Mouse (Mus musculus) midbrain, embryonic 16.5 days (tissue): ENCODE data around the gene Polr1a. TPM values are rescaled to one million over a fixed set of nuclear protein-coding genes. Genes with fewer than 3 reads are reported as not detected.

ENCODE experiments used
- ATAC-seq: fragments of 200-750 bp; cut with Nextera tagmentation; 2 replicates; pipeline ENCODE4 v1.8.0; 2017; ENCODE audit warnings: moderate TSS enrichment
- H3K27ac ChIP-seq: fragments of 300-500 bp; sonication (generic); 2 replicates; pipeline ENCODE4 v1.5.1; 2014; ENCODE audit warnings: mild to moderate bottlenecking, low read length, mixed read lengths
- H3K27me3 ChIP-seq: fragments of 300-500 bp; sonication (generic); 2 replicates; pipeline ENCODE4 v1.6.1; 2014; ENCODE audit warnings: low read depth, low read length, mixed read lengths; ENCODE audit not compliant: control insufficient read depth, insufficient read depth
- H3K36me3 ChIP-seq: fragments of 300-500 bp; sonication (generic); 2 replicates; pipeline ENCODE4 v1.6.1; 2014; ENCODE audit warnings: mild to moderate bottlenecking, low read length, moderate library complexity, mixed read lengths; ENCODE audit not compliant: control insufficient read depth, insufficient read depth
- H3K4me1 ChIP-seq: fragments of 300-500 bp; sonication (generic); 2 replicates; pipeline ENCODE4 v1.6.1; 2014; ENCODE audit warnings: mild to moderate bottlenecking, low read length, mixed read lengths; ENCODE audit not compliant: control insufficient read depth, insufficient read depth
- H3K4me2 ChIP-seq: fragments of 300-500 bp; sonication (generic); 2 replicates; pipeline ENCODE4 v1.6.1; 2014; ENCODE audit warnings: mild to moderate bottlenecking, low read length, mixed read lengths
- H3K4me3 ChIP-seq: fragments of 300-500 bp; sonication (generic); 2 replicates; pipeline ENCODE4 v1.5.1; 2014; ENCODE audit warnings: low read depth, mild to moderate bottlenecking, low read length, moderate library complexity, mixed read lengths
- H3K9ac ChIP-seq: fragments of 300-500 bp; sonication (generic); 2 replicates; pipeline ENCODE4 v1.6.1; 2014; ENCODE audit warnings: low read depth, low read length, mixed read lengths
- H3K9me3 ChIP-seq: fragments of 300-500 bp; sonication (generic); replicated peaks from 2 replicates; pipeline ENCODE4 v1.6.1; 2014; ENCODE audit warnings: mild to moderate bottlenecking, low read length, mixed read lengths; ENCODE audit not compliant: control insufficient read depth, poor library complexity, severe bottlenecking
- WGBS: fragments of 180-500 bp; shearing (Covaris S2); extraction: QIAGEN DNeasy Blood & Tissue Kit; methylation state at CpG from one replicate; pipeline ENCODE4 v1.1.7; 2014; 5-methylcytosine and 5-hydroxymethylcytosine counted together
- polyA plus RNA-seq: library from polyadenylated mRNA; unstranded; fragments of >200 nt; fragmentation: Nextera tagmentation; extraction: Ambion mirVana; gene quantifications from 2 replicates; pipeline ENCODE4 v1.2.1, GENCODE M21; 2015

The Polr1a gene
- 18.6 and 19.6 TPM in 2 replicates for polyA plus RNA-seq

DNA sequence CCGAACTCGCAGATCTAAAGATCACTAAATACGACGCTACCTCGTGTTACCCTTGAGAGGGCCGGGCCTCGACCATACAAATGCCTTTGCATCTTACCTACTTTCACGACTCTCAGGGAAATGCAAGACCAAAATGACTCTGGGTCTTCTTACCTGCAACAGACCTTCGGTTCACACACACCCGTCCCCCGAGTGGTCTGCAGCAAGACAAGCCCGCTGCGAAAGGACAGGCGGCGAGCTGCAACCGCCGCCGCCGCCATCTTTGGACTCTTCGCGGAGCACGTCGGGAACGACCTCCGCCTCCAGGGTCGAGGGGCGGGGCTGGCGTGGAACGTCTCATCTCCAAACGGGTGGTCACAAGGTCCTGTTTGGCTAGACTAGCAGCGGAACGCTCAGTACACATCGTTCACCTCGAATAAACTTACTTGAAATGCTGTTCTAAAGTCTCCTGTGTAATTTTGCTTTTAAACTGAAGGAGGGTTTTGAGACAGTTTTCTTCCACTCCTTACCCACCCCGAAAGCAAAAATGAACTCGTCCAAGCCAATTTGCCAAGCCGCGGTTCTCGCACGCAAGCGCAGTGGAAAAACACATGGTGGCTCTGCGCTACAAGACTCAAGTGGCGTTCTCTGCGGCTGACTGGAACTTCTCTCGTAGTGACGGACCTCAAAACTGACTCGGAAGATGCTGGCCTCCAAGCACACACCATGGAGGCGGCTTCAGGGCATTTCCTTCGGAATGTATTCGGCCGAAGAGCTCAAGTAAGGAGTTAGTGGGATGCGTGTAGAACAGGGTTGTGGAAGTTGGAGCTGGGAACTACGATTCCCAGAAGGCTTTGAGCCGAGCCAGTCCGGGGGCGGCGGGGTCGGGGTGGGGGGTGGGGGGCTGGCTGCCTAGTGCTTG, at the start of gene Polr1a, which contains the start of gene Ptcd3:
Polr1a (plus strand) TSS at position 573 of the 901 bp plus-strand sequence.
Ptcd3 (minus strand) TSS at position 270 of the 901 bp plus-strand sequence.
- Histone ChIP-seq H3K36me3 (peaks cover 10% of the 10 kb centered on the region), H3K27ac (peak within 1 kb of the TSS; percentile 78), H3K27me3 (no peaks in the 10 kb centered on the region), H3K9me3 (no peaks in the 10 kb centered on the region), H3K4me1 (peaks cover 12% of the 10 kb centered on the region), H3K4me3 (peak within 1 kb of the TSS; percentile 66), H3K4me2 (peak within 1 kb of the TSS; percentile 63), H3K9ac (peak within 1 kb of the TSS; percentile 63)
- under 1% methylated on average over 58 of the region's 58 CpGs for WGBS
- peak; percentile 96 for ATAC-seq

- peaks cover 38% of the 10 kb centered on the region for H3K36me3 ChIP-seq
- H3K27ac ChIP-seq: no peak overlapping the region
- H3K4me2 ChIP-seq: no peak overlapping the region
- WGBS: 100% methylated on average over 2 of the region's 2 CpGs
- H3K9ac ChIP-seq: no peak overlapping the region
- no peak overlapping the region for H3K4me3 ChIP-seq
- H3K9me3 ChIP-seq: no peaks in the 10 kb centered on the region; the same call in 1 of the 2 replicates
- no peaks in the 10 kb centered on the region for H3K27me3 ChIP-seq
- no peak for ATAC-seq
- no peaks in the 10 kb centered on the region for H3K4me1 ChIP-seq
Observed at GRCm38 (mm10) chr6:71867751-71868150, 41.1 kb upstream of the Polr1a start.

DNA sequence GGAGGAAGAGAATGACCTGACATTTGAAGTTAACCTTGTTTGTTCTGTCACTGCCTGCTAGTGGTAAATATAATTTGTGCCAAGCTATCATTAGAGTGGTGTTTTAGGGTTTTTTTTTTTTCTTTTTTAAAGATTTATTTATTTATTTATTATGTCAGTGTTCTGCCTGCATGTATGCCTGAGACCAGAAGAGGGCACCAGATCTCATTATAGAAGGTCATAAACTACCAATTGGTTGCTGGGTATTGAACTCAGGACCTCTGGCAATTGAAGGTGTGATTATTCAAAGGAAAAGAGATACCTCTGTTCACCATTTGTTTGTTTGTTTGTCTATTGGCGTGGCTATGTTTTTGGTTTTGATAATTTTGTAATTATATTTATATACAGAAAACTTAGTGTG, 40.0 kb upstream of the Polr1a start:
- Histone ChIP-seq H3K4me1 (no peaks in the 10 kb centered on the region), H3K4me2 (no peak overlapping the region), H3K27ac (no peak overlapping the region), H3K36me3 (peaks cover 35% of the 10 kb centered on the region), H3K4me3 (no peak overlapping the region), H3K9ac (no peak overlapping the region), H3K27me3 (no peaks in the 10 kb centered on the region), H3K9me3 (no peaks in the 10 kb centered on the region; the same call in 1 of the 2 replicates)
- ATAC-seq: no peak
- 100% methylated on average over 1 of the region's 1 CpGs for WGBS

GRCm38 (mm10) chr6:71871396-71871795, 37.5 kb upstream of the Polr1a start:
- H3K27ac ChIP-seq: no peak overlapping the region
- no peak overlapping the region for H3K4me3 ChIP-seq
- H3K9ac ChIP-seq: no peak overlapping the region
- no peaks in the 10 kb centered on the region for H3K27me3 ChIP-seq
- no peak overlapping the region for H3K4me2 ChIP-seq
- no peak for ATAC-seq
- no peaks in the 10 kb centered on the region for H3K9me3 ChIP-seq
- H3K4me1 ChIP-seq: no peaks in the 10 kb centered on the region
- H3K36me3 ChIP-seq: peaks cover 27% of the 10 kb centered on the region
- WGBS: 96% methylated on average over 9 of the region's 9 CpGs

DNA sequence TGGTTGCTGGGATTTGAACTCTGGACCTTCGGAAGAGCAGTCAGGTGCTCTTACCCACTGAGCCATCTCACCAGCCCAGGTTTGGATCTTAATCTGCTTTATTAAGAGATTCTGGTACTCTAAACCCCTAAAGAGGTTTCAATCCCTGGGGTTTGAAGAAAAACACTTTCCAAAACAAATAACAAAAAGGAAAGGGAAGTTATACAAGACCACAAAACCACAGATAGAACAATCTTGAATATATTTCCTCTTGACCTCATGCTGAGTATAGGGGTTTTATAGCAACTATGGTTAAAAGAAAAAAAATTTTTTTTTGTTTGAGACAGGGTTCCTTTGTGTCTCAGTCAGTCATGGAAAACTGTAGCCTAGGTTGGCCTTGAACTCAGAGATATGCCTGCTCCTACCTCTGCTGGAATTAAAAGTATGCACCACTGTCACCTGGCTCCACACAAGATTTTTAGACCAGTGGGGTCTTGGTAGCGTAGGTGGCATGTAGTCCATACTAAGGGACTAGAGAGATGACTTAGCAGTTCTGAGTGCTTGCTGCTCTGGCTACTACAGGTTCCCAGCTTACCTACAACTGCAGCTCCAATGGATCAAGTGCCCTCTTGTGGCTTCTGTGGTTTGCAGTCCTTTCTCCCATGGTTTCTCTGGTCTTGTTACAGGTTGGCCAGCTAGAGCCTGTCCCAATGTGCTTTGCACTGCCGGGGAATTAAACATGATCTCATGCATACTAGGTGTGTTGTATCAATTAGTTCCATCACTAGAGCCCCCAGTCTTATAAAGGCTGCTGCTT, 30.7 kb upstream of the Polr1a start:
- 95% methylated on average over 3 of the region's 3 CpGs for WGBS
- H3K36me3 ChIP-seq: peaks cover 39% of the 10 kb centered on the region
- no peak overlapping the region for H3K27ac ChIP-seq
- 0 out of 2 replicates have a peak, but pooled peaks have one; percentile 26 for ATAC-seq
- H3K9me3 ChIP-seq: no peaks in the 10 kb centered on the region
- no peak overlapping the region for H3K4me2 ChIP-seq
- H3K9ac ChIP-seq: no peak overlapping the region
- no peak overlapping the region for H3K4me3 ChIP-seq
- no peaks in the 10 kb centered on the region for H3K4me1 ChIP-seq
- H3K27me3 ChIP-seq: no peaks in the 10 kb centered on the region

GRCm38 (mm10) chr6:71893263-71893662, 15.6 kb upstream of the Polr1a start:
- no peak for ATAC-seq
- Histone ChIP-seq H3K4me3 (no peak overlapping the region), H3K9ac (no peak overlapping the region), H3K4me1 (no peaks in the 10 kb centered on the region), H3K27ac (no peak overlapping the region), H3K27me3 (no peaks in the 10 kb centered on the region), H3K36me3 (peaks cover 48% of the 10 kb centered on the region), H3K9me3 (no peaks in the 10 kb centered on the region), H3K4me2 (no peak overlapping the region)
- WGBS: 97% methylated on average over 4 of the region's 4 CpGs

DNA sequence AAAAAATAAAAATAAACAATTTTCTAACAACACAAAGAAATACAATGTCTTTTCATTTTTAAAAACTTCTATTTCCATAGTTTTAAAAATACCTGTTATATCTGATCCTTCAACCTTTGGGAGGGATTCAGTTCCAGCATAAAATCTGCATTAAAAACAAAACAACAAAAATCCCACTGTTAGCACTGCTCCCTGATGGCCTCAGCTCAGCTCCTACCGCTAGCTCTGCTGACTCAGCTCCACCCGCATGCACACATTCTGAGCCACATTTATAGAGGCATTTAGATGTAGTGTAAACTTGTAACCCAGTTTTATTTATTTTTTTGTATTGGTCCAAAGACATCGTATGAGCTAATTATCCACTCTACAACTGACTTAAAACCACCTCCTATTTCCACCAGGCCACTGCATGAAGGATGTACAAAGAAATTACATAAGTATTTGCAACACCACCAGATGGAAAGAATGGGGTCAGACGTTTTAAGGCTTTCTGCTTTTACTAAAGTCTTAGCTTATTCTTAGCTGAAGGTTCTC, 1.1 kb upstream of the Polr1a start:
- H3K4me2 ChIP-seq: peak overlapping the region; percentile 63
- H3K4me3 ChIP-seq: peak overlapping the region; percentile 66
- peaks cover 12% of the 10 kb centered on the region for H3K4me1 ChIP-seq
- peaks cover 14% of the 10 kb centered on the region for H3K36me3 ChIP-seq
- no peak for ATAC-seq
- WGBS: 11% methylated on average over 4 of the region's 4 CpGs
- H3K27me3 ChIP-seq: no peaks in the 10 kb centered on the region
- H3K9me3 ChIP-seq: no peaks in the 10 kb centered on the region
- H3K9ac ChIP-seq: peak overlapping the region; percentile 63
- H3K27ac ChIP-seq: no peak overlapping the region

GRCm38 (mm10) chr6:71909384-71909783, 531 bp downstream of the Polr1a start:
- Histone ChIP-seq H3K9ac (peak overlapping the region; percentile 63), H3K9me3 (no peaks in the 10 kb centered on the region), H3K4me2 (peak overlapping the region; percentile 63), H3K4me3 (peak overlapping the region; percentile 66), H3K27me3 (no peaks in the 10 kb centered on the region), H3K4me1 (peaks cover 12% of the 10 kb centered on the region), H3K36me3 (peaks cover 10% of the 10 kb centered on the region), H3K27ac (peak overlapping the region; percentile 78; the same call in 1 of the 2 replicates)
- peak; percentile 52 for ATAC-seq
- WGBS: 27% methylated on average over 10 of the region's 10 CpGs
